Mouse (Mus musculus): ENCODE results near the gene Lonrf2.

Lonrf2 gene

DNA sequence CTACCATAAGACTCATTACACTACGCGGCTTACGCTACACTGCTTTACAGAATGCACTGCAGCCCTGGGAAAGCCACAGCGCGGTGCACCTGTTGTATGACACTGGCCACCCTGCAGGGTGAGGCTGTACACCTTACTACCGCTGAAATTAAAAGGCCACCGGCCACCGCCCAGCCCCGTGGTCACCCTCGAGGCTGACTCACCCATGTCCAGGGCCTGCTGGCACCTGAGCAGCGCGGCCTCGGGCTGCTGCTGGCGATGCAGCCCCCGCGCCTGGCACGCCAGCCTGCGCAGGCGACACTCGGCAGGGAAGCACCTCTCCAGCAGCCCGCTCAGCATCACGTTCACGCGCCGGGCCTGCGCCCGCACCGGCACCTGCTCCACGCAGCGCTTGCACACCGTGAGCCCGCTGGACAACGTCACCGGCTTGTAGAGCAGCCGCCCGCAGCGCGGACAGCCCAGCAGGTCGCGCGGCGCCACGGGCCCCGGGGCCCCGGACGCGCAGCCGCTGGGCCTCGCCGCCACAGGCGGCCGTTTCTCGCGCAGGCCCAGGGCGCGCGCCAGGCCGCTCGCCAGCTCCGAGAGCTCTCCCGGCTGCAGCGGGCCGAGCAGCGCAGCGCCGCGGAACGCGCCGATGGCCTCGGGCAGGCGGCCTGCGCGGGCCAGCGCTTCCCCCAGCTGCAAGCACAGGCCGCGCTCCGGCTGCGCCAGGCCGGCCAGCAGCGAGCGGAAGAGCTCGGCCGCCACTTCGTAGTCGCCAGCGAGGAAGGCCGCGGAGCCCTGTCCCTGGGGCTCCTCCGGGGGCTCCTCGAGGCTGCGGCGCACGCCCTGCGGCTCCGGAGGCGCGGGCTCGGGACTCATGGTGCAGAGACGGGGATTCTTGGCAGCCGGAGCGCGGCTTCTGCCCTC is 689 bp downstream of the Lonrf2 start:
- no peak for DNase-seq (ENCODE audit: low read depth, low spot score)

DNA sequence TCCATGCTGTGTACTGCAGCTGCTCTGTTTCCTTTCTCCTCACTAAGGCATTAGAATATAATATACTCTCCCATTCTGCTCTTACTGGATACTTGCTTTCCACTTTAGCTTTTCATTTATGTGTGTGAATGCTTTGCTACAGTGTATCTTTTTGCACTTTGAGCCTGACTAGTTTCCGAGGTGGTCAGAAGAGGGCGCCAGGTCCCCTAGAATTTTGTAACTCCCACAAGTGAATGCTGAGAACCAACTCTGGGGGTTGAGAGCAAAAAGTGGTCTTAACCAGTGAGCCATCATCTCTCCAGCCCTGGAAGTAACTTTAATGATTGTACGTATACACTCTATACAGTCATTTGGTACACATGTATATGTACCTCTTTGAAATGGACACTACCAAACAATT is 1.6 kb downstream of the Lonrf2 start:
- DNase-seq (ENCODE audit: low read depth, low spot score) = no peak

DNA sequence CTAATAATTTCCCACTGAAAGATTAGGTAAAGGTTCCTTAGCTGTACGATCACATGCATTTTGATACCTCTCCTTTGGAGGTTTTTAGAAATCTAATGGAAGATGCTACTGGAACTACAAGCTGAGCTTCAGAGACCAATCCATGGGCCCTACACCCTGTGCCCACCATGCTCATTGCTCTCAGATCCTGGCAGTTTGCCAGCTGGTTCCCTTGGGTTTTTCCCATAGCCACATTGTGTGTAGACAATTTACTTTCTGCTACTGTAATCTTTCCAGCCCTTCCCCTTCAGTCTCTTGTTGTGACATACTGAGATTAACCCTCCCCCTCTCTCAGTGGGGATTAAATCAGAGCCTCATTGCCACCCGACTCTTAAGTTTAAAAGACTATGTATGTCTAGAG is 11.6 kb downstream of the Lonrf2 start:
- DNase-seq (ENCODE audit: low read depth, low spot score) = no peak

DNA sequence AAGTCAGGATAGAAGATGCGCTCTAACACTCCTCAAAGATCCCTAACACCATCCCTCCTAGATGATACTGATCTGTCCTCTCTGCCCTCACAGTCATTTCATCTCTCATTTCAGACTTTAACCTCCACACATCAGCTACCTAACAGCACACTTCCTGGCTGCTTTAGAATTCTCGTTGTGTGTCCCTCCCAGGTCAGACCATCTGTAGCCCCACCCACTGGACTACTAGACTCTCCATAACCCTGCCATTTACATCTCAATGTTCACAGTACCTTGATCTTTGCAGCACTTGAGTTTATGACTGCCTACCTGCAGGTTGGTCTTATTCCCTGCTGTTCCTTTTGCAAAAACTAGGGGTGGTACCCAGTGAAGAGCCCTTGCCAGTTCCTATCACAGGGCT is 12.7 kb downstream of the Lonrf2 start:
- no peak for DNase-seq (ENCODE audit: low read depth, low spot score)

DNA sequence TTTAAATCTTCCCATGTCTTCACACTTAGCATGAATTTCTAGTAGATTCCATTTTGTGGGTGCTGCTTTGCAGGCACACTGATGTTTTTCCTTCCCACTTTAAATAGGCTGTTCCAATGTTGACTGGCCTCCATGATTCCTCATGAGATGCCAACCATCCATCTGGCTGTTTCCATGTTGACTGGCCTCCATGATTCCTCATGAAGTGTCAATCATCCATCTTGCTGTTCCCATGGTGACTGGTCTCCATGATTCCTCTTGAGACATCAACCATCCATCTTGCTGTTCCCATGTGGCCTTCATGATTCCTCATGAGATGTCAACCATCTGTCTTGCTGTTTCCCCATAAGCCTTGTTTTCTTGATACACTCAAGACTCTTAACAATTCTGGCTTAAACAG is 16.8 kb downstream of the Lonrf2 start:
- no peak for DNase-seq (ENCODE audit: low read depth, low spot score)

DNA sequence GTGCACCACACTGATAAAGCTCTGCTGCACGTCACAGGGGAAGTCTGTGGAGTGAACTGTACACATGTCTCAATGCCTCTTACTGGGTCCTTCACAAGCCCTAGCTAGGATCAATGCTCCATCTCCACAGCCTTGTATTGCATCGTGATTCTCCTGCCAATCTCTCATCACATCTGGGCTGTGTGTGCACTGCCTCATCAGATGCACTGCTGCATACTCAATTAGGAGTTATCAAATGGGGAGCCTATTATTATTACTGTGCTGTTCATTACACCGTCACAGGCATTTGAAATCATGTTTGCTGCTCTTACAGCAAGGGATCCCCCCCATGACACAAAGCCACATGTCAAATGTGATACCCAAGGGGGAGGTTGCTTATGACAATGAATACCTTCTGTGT is 18.8 kb downstream of the Lonrf2 start:
- DNase-seq (ENCODE audit: low read depth, low spot score) = no peak

DNA sequence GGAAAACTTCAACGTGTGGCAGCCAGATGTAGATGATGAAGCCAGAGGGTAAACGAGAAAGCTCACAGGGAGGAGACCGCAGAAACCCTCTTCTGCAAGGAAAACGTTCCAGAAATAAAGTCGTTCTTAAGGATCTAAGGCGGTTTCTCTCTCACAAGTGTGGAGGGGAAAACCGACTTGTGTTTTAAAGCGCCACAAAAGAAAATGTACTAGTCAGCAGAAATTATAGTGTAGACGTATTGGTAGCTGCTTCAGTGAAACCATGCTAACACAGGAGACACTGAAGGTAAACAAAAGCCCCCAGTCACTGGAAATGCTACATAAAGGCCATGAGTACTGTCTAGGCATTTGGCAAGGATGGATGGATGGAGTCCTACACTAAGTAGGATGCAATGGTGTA is 19.2 kb downstream of the Lonrf2 start:
- no peak for DNase-seq (ENCODE audit: low read depth, low spot score)

DNA sequence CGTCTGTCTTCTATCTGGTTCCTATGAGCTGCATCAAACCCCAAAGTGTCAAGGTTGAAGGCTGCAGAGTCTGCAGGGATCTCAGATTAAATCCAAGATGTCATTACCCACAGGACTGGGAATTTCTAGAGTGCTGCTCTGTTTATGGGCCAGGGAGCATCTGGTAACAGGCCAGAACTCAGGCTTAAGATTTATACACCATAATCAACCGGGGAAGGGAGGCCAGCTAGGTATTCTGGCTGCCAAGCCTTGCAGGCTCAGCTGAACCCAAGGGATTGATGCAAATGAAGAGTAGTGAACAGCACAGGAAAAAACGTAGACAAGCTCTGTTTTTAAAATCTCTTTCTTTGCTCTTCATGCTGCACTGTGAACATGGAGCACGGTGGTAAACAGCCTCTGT is 20.2 kb downstream of the Lonrf2 start:
- DNase-seq (ENCODE audit: low read depth, low spot score) = peak; percentile 6

DNA sequence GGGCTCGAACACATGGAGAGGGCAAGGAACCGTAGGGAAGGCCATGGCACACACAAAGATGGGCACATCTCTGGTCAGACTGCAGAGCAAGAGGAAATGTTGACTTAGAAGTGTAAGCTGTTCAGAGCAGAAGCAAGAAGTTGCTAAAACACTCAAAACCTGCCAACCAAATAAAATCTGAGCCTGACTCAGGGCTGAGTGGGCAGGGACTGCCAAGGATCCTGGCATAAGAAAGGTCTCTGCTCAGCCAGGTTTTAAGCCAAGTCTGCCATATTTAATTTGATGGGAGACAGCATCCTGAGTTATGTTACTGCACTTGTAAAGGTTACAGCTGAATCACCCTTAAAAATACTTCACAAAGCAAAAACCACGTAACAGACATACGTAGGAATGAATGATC is 29.4 kb downstream of the Lonrf2 start:
- no peak for DNase-seq (ENCODE audit: low read depth, low spot score)

DNA sequence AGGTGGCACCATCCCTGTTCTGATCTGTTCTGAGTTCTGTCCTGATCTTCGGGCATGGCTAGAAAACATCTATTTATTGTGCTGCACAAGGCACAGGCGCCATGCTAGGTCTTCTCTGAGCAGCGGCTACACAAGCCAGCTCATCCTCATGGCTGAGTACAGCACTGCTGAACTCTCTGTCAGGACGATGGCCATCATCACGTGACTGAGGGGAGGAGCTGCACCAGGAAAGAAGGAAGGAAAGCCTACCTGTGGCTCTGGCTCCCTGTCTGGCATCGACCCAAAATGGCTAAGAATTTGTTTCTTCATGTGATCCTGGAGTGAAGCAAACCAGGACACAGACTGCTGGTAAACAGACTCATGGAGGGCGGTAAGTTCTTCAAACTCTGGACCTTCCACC is 36.1 kb downstream of the Lonrf2 start:
- DNase-seq (ENCODE audit: low read depth, low spot score) = no peak

DNA sequence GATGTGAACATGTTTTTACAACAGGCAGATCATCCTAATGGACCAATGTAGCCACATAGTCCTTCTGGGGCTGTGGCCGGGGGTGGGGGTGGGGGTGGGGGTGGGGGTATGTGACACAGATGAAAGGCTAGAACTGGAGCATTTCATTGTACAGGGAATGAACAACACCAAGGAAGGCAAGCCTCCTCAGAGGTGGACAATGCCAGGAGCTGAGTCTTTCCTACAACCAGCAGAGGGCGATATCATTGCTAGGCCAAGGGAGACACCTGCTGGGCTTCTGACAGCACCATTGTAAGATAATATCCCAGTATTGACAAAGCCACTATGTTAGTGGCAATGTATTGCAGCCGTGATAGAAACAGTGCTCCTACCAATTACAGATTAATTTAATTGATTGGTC is 37.2 kb downstream of the Lonrf2 start:
- peak; percentile 71 for DNase-seq (ENCODE audit: low read depth, low spot score)

DNA sequence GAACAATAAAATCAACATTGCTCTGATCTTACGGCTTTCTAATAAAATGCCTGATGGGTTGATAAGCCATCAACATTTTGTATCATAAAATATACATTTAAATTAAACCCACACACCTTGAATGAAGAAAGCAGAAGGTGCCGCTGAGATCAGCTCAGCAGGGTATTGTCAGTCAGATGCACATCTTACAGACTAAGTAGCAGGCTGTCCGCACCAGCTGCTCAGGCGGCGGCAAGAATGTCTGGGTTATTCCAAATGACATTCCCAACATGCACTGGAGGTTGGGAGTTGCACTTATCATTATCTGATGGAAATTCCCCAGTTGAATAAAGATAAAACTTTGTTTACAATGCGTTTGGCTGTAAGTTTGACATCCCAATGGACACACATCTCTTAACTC is 39.6 kb downstream of the Lonrf2 start:
- DNase-seq (ENCODE audit: low read depth, low spot score) = no peak

DNA sequence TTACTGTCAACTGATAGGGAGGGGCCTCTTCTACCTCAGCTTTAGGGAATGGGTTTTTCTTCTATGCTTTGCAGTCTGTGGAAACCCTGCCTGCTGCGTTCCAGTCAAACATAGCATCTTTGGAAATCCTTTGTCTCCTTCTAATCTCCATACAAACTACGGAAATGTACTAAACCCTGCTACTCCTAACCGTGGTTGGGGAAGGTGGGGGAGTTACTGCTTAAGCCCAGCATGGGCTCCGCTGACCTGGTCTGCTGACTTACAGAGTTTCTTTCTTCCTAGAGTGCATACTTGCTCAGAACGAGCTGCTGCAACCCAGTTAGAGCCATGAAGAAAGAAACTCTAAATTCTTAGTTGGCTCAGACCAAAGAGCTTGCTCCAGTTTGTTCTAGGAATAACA is 41.0 kb downstream of the Lonrf2 start:
- DNase-seq (ENCODE audit: low read depth, low spot score) = no peak

DNA sequence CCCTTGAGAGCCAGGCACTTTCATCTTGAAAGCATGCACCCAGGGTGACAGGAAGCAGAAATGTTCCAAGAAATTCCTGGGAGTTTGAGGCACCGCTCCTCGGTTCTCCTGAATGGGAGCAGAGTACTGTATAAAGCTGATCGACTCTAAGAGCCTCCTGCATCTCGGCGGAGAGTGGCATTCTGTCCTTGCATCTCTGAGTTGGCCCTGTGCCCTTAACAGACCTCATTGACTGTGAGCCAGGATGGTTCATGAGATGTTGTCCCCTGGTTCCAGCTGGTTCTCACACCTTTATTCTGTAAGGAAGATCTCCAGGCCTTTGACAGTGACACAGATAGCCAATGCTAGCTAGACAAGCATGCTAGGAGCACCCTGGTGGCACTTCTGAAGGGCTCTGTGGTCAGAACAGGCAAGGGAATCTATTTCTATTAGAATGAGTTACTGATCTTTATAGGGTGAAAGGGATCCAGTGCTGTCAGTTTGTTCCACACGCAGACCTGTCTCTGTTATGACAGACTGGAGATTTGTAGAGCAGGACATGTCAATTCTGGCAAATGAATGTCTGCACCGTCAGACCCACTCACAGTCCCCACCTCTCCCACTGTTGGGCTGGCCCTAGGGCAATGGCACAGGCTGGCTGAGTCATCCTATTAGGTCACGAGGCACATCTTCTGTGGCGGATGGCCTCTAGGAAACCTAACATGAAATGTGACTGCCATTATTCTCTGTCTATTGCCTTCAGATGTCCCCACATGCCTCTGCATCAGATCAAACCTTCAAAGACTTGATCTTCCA is 45.3 kb downstream of the Lonrf2 start:
- no peak for DNase-seq (ENCODE audit: low read depth, low spot score)

DNA sequence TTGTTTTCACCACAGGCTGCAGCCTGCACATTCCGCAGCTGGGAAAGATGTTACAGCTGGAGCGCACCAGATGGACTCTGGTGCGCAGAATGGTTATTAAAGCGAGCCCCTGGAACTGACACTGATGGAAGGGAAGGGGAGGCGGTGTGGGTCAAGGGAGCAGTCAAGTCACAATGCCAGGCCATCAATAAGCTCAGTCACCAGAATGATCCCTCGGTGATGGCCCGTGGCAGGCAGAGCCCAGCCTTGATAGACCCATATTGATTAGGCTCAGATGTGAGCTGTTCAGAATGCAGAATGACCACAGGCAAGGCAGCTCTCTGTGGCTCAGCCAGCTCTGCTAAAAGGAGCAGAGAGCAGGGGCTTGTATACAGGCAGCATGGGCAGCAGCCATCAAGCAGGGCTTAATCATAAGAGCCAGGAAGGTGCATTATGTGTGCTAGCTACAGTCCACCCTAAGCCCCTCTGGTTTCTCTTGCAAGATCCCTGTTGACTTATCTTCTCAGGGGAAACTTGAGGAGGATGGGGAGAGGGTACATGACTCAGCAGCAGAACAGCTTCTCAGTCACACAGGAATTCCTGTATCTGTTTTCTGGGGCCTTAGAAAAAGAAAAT is 46.4 kb downstream of the Lonrf2 start:
- DNase-seq (ENCODE audit: low read depth, low spot score) = peak; percentile 38

DNA sequence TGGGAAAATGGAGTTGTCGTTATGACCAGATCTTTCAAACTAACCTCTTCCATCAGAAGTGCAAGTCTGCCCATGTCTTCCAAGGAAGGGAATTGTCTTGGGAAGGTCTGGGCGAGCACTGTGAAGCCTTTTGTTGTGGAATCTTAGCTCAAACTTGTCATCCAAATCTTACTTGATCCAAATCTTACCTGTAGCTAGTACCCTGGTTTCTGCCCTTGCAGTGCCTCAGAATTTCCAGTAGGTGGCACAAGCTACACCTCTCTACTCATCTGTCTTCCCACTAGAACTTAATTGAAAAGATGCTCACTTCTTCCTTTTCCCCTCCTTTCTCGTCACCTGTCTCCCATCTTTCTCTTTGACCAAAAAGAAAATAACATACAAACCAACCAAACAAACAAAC is 47.6 kb downstream of the Lonrf2 start:
- DNase-seq (ENCODE audit: low read depth, low spot score) = peak; percentile 46

DNA sequence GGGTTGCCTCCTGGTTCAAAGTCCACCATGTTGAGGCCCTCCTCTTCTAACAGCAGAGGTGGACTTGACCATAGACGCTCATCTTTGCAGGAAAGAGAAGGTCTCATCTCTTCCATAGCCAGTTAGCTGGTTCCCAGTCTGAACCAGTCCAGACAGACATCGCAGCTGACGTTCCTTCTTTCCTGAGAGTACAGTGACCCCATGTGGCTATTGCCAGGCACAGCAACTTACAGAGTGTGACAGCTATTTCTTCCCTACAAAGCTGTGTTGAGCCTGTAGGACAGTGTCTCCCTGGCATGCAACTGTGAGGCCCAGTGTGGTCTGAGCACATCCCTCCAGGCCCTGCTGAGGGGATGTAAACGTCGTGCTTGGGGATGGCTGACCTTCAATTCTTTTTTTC is 49.1 kb downstream of the Lonrf2 start:
- DNase-seq (ENCODE audit: low read depth, low spot score) = peak; percentile 88

DNA sequence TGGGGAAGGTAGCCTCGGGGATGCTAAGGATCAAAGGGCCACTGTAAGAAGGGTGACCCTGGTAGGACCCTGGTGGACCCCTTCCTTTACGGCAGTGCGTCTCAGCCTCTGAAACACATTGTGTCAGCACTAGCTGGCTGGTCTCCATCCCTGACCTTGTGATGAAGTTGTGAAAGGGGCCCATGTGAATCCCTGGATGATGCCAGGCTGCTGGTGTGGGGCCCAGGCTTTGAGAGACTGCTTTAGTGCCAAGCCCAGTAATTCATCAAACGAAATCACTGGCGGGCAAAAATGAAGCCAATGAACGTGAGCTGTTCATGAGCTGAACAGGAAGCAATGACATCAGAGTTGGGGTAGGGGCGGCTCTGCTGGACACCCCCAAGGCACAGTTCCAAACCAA is 50.2 kb downstream of the Lonrf2 start:
- peak; percentile 50 for DNase-seq (ENCODE audit: low read depth, low spot score)

DNA sequence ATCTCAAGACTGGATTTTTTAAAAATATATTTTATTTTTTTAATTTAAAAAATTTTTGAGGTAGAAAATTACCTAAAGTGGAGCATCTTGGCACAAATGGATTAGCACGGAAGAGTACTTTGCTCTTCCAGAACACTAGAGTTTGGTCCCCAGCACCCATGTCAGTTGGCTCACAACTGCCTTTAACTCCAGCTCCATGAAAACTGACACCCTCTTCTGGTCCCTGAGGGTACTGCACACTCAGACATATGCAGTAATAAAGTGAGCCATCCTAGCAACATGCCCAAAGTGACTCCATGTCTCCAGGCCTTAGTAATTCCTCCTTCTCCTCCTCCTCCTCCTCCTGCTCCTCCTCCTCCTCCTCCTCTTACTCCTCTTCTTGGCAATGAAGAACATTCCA is 58.2 kb downstream of the Lonrf2 start:
- no peak for DNase-seq (ENCODE audit: low read depth, low spot score)

DNA sequence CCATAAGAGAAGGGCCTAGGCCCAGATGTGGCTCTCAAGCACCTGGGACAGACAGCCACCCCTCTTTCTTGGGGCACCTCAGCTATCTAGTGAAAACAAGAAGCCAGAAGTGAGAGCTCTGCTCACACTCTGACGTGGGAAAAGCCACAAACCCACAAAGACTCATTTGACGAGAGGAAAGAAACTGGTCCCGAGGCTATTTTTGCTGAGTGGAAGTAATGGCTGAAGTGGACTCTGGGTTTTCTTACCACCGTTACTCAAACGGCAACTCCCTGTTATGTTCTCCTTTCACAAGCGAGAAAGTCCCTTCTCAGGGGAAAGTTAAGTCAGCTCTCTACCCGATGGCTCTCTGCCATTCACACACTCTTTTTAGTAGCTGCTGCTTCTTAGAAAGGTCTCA is 59.0 kb downstream of the Lonrf2 start:
- DNase-seq (ENCODE audit: low read depth, low spot score) = no peak

DNA sequence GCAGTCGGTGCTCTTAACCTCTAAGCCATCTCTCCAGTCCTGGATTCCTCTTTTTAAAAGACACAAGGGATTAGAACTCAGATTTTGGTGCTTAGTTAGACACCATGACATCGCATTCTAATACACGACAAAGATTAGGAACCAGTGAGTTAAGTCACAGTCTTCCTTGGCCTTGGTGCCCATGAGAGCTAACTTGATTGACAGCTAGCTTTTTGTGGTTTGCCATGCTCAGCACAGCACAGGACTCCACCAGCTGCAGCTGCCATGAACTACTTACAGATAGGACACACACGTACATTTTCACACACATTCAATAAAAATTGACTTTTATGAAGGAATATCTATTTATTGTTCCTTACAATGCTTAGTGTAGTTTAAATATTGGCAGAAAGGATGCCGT is 60.8 kb downstream of the Lonrf2 start:
- no peak for DNase-seq (ENCODE audit: low read depth, low spot score)

DNA sequence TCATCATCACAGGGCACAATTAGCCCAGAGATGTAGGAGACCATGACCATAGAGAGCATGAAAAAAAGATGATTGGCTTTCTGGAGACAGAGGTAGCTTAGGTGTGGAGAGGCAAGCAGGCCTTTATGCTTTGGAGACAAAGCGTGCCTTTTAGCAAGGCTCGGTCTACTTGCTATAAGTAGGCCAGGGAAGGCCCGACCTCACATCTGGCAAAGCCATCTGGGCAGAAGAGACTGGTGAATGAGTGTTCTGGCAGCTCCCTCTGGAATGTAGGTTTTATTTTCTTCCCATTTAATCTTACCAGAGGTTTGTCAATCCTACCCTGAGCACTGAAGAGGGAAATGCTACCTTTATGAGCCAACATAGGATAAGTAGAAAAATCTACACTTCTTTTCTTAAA is 65.8 kb downstream of the Lonrf2 start:
- peak; percentile 54 for DNase-seq (ENCODE audit: low read depth, low spot score)

DNA sequence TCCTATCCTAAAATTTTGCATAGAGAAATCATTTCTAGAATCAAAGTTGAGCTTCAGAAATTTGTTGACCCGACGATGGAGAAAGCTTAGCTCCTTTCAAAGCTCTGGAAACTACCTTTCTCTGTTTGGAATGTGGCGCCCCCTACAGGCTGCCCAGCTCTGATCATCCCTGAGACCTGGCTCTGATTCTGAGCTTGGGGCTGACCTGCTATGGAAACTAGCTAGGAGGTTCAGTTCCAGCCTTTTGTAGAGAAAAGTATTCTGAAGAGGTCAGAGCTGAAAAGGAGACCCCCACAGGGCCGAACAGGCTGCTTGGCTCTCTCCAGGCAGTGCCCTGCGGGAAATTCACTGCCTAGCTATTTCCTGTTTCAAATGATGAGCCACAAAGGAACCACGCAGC is 66.6 kb downstream of the Lonrf2 start:
- peak; percentile 77 for DNase-seq (ENCODE audit: low read depth, low spot score)
